Mouse (Mus musculus) midbrain, embryonic 16.5 days (tissue): ENCODE results near the gene Mospd2. TPM values are rescaled to one million over a fixed set of nuclear protein-coding genes. Genes with fewer than 3 reads are reported as not detected.

Source experiments
- ATAC-seq: fragments of 200-750 bp; cut with Nextera tagmentation; 2 replicates; pipeline ENCODE4 v1.8.0; 2017; ENCODE audit warnings: moderate TSS enrichment
- H3K27ac ChIP-seq: fragments of 300-500 bp; sonication (generic); 2 replicates; pipeline ENCODE4 v1.5.1; 2014; ENCODE audit warnings: mild to moderate bottlenecking, low read length, mixed read lengths
- H3K27me3 ChIP-seq: fragments of 300-500 bp; sonication (generic); 2 replicates; pipeline ENCODE4 v1.6.1; 2014; ENCODE audit warnings: low read depth, low read length, mixed read lengths; ENCODE audit not compliant: control insufficient read depth, insufficient read depth
- H3K36me3 ChIP-seq: fragments of 300-500 bp; sonication (generic); 2 replicates; pipeline ENCODE4 v1.6.1; 2014; ENCODE audit warnings: mild to moderate bottlenecking, low read length, moderate library complexity, mixed read lengths; ENCODE audit not compliant: control insufficient read depth, insufficient read depth
- H3K4me1 ChIP-seq: fragments of 300-500 bp; sonication (generic); 2 replicates; pipeline ENCODE4 v1.6.1; 2014; ENCODE audit warnings: mild to moderate bottlenecking, low read length, mixed read lengths; ENCODE audit not compliant: control insufficient read depth, insufficient read depth
- H3K4me2 ChIP-seq: fragments of 300-500 bp; sonication (generic); 2 replicates; pipeline ENCODE4 v1.6.1; 2014; ENCODE audit warnings: mild to moderate bottlenecking, low read length, mixed read lengths
- H3K4me3 ChIP-seq: fragments of 300-500 bp; sonication (generic); 2 replicates; pipeline ENCODE4 v1.5.1; 2014; ENCODE audit warnings: low read depth, mild to moderate bottlenecking, low read length, moderate library complexity, mixed read lengths
- H3K9ac ChIP-seq: fragments of 300-500 bp; sonication (generic); 2 replicates; pipeline ENCODE4 v1.6.1; 2014; ENCODE audit warnings: low read depth, low read length, mixed read lengths
- H3K9me3 ChIP-seq: fragments of 300-500 bp; sonication (generic); replicated peaks from 2 replicates; pipeline ENCODE4 v1.6.1; 2014; ENCODE audit warnings: mild to moderate bottlenecking, low read length, mixed read lengths; ENCODE audit not compliant: control insufficient read depth, poor library complexity, severe bottlenecking
- WGBS: fragments of 180-500 bp; shearing (Covaris S2); extraction: QIAGEN DNeasy Blood & Tissue Kit; methylation state at CpG from one replicate; pipeline ENCODE4 v1.1.7; 2014; 5-methylcytosine and 5-hydroxymethylcytosine counted together
- polyA plus RNA-seq: library from polyadenylated mRNA; unstranded; fragments of >200 nt; fragmentation: Nextera tagmentation; extraction: Ambion mirVana; gene quantifications from 2 replicates; pipeline ENCODE4 v1.2.1, GENCODE M21; 2015

The Mospd2 gene
- 13.4 and 13.9 TPM in 2 replicates for polyA plus RNA-seq

- Histone ChIP-seq H3K9me3 (no peaks in the 10 kb centered on the region), H3K4me1 (peaks cover 7% of the 10 kb centered on the region), H3K4me2 (peak within 1 kb of the TSS; percentile 61), H3K9ac (peak within 1 kb of the TSS; percentile 66), H3K27me3 (no peaks in the 10 kb centered on the region), H3K36me3 (no peaks in the 10 kb centered on the region), H3K4me3 (peak within 1 kb of the TSS; percentile 57), H3K27ac (peak within 1 kb of the TSS; percentile 75)
- peak; percentile 100 for ATAC-seq
- 12% methylated on average over 25 of the region's 26 CpGs for WGBS
Measured at GRCm38 (mm10) chrX:164980193-164980775, at the start of gene Mospd2, which contains the start of gene Fancb. Gene Mospd2, minus strand, starts transcription at chrX:164980375. Gene Fancb, plus strand, starts transcription at chrX:164980592.

- Histone ChIP-seq H3K9me3 (no peaks in the 10 kb centered on the region), H3K36me3 (no peaks in the 10 kb centered on the region), H3K9ac (no peak within 1 kb of the TSS), H3K4me1 (no peaks in the 10 kb centered on the region), H3K27ac (no peak within 1 kb of the TSS), H3K4me3 (no peak within 1 kb of the TSS), H3K4me2 (no peak within 1 kb of the TSS), H3K27me3 (0 out of 2 replicates have a peak, but pooled peaks cover 3% of the 10 kb centered on the region)
- no peak for ATAC-seq
Measured at GRCm38 (mm10) chrX:165004779-165005324, 24.7 kb upstream of the Mospd2 start, which contains the start of gene Gm17604. Gene Gm17604, minus strand, starts transcription at chrX:165004829.

- WGBS, result 41% methylated on average over 4 of the region's 4 CpGs
- Histone ChIP-seq H3K27me3 (0 out of 2 replicates have a peak, but pooled peaks cover 3% of the 10 kb centered on the region), H3K9me3 (no peaks in the 10 kb centered on the region), H3K9ac (no peak overlapping the region), H3K4me2 (no peak overlapping the region), H3K36me3 (no peaks in the 10 kb centered on the region), H3K4me3 (no peak overlapping the region), H3K4me1 (no peaks in the 10 kb centered on the region), H3K27ac (no peak overlapping the region)
- no peak for ATAC-seq
Measured at GRCm38 (mm10) chrX:165003141-165003540, 23.0 kb upstream of the Mospd2 start.

- Histone ChIP-seq H3K4me3 (no peak overlapping the region; the same call in 1 of the 2 replicates), H3K27ac (no peak overlapping the region), H3K9ac (no peak overlapping the region), H3K9me3 (no peaks in the 10 kb centered on the region), H3K4me2 (peak overlapping the region; percentile 60), H3K36me3 (no peaks in the 10 kb centered on the region), H3K4me1 (peaks cover 7% of the 10 kb centered on the region), H3K27me3 (no peaks in the 10 kb centered on the region)
- ATAC-seq, result no peak
- WGBS, result 96% methylated on average over 2 of the region's 2 CpGs
Measured at GRCm38 (mm10) chrX:164978866-164979265, 1.3 kb downstream of the Mospd2 start.

GRCm38 (mm10) chrX:164971206-164971605 is 9.0 kb downstream of the Mospd2 start:
- H3K4me1 ChIP-seq, result no peaks in the 10 kb centered on the region
- no peaks in the 10 kb centered on the region for H3K27me3 ChIP-seq
- ATAC-seq, result no peak
- no peak overlapping the region for H3K4me3 ChIP-seq
- WGBS, result 89% methylated on average over 3 of the region's 3 CpGs
- no peaks in the 10 kb centered on the region for H3K36me3 ChIP-seq
- H3K9ac ChIP-seq, result no peak overlapping the region
- H3K27ac ChIP-seq, result no peak overlapping the region
- no peak overlapping the region for H3K4me2 ChIP-seq
- H3K9me3 ChIP-seq, result no peaks in the 10 kb centered on the region

- Histone ChIP-seq H3K36me3 (0 out of 2 replicates have a peak, but pooled peaks cover 2% of the 10 kb centered on the region), H3K4me3 (no peak overlapping the region), H3K9ac (no peak overlapping the region), H3K4me2 (no peak overlapping the region), H3K9me3 (no peaks in the 10 kb centered on the region), H3K27ac (no peak overlapping the region), H3K27me3 (no peaks in the 10 kb centered on the region), H3K4me1 (no peaks in the 10 kb centered on the region)
- no peak for ATAC-seq
- WGBS, result 88% methylated on average over 3 of the region's 3 CpGs
Measured at GRCm38 (mm10) chrX:164965750-164966448, 14.3 kb downstream of the Mospd2 start.

- H3K27me3 ChIP-seq, result no peaks in the 10 kb centered on the region
- no peaks in the 10 kb centered on the region for H3K9me3 ChIP-seq
- no peaks in the 10 kb centered on the region for H3K36me3 ChIP-seq
- H3K27ac ChIP-seq, result no peak overlapping the region
- no peak overlapping the region for H3K9ac ChIP-seq
- no peak overlapping the region for H3K4me2 ChIP-seq
- no peaks in the 10 kb centered on the region for H3K4me1 ChIP-seq
- 82% methylated on average over 5 of the region's 5 CpGs for WGBS
- H3K4me3 ChIP-seq, result no peak overlapping the region
- ATAC-seq, result no peak
Measured at GRCm38 (mm10) chrX:164952601-164953375, 27.4 kb downstream of the Mospd2 start.

GRCm38 (mm10) chrX:164951858-164952576 is 28.2 kb downstream of the Mospd2 start:
- H3K4me1 ChIP-seq, result no peaks in the 10 kb centered on the region
- no peaks in the 10 kb centered on the region for H3K9me3 ChIP-seq
- H3K36me3 ChIP-seq, result no peaks in the 10 kb centered on the region
- H3K9ac ChIP-seq, result no peak overlapping the region
- H3K4me3 ChIP-seq, result no peak overlapping the region
- 79% methylated on average over 11 of the region's 11 CpGs for WGBS
- no peak overlapping the region for H3K27ac ChIP-seq
- no peak for ATAC-seq
- H3K4me2 ChIP-seq, result no peak overlapping the region
- no peaks in the 10 kb centered on the region for H3K27me3 ChIP-seq
